Mouse (Mus musculus) olfactory bulb, adult 2 months (tissue): ENCODE measurements around the gene Ap3b1. TPM values are rescaled to one million over a fixed set of nuclear protein-coding genes. Genes with fewer than 3 reads are reported as not detected.

ENCODE experiments used
- H3K27ac ChIP-seq: fragments of 200-500 bp; 2 replicates; pipeline ENCODE4 v1.5.1; 2012; ENCODE audit warnings: low read depth, low read length; ENCODE audit not compliant: insufficient read depth
- H3K4me1 ChIP-seq: fragments of 200-500 bp; 2 replicates; pipeline ENCODE4 v1.6.1; 2012; ENCODE audit warnings: low read length; ENCODE audit not compliant: control insufficient read depth, insufficient read depth
- H3K4me3 ChIP-seq: fragments of 200-500 bp; 2 replicates; pipeline ENCODE4 v1.5.1; 2012; ENCODE audit warnings: mild to moderate bottlenecking, low read depth, low read length, moderate library complexity; ENCODE audit not compliant: insufficient read depth
- CTCF ChIP-seq: fragments of 200-500 bp; IDR thresholded peaks from 2 replicates; pipeline ENCODE4 v1.5.1; 2012; ENCODE audit warnings: low read depth, mild to moderate bottlenecking, low read length, moderate library complexity; ENCODE audit not compliant: insufficient read depth
- POLR2A ChIP-seq: fragments of 200-500 bp; IDR thresholded peaks from 2 replicates; pipeline ENCODE4 v1.6.1; 2012; ENCODE audit warnings: mild to moderate bottlenecking, low read depth, low read length, moderate library complexity; ENCODE audit not compliant: insufficient read depth
- WGBS: fragments of 180-500 bp; shearing (Covaris S2); methylation state at CpG from one replicate; pipeline ENCODE4 v1.1.7; 2018; 5-methylcytosine and 5-hydroxymethylcytosine counted together
- polyA plus RNA-seq: library from polyadenylated mRNA; stranded (reverse); fragments of >200 nt; gene quantifications from 2 replicates; pipeline ENCODE4 v1.2.4, GENCODE M21; 2012; ENCODE audit warnings: low replicate concordance; ENCODE audit not compliant: missing spikeins, insufficient read depth, insufficient read length

Ap3b1 gene
- polyA plus RNA-seq, 1 experiment = not detected

DNA sequence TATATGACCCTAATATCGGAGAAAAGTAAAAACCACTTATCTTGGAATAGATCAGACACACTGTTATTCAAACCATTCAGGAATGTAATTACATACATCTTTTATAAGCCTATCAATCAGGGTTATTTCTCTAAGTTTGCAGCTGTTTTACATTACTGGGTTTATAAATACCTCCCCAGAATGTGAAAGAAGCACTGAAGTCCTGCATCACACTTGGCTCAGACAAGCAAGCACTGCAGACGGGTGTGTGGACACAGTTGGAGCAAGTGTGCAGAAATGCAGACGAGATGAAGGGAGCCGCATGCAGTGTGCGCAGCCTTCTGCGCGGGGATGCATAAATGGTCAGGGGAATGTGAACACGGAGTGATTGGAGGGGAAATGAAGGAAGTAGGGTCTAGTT, 149.6 kb downstream of the Ap3b1 start:
- Histone ChIP-seq H3K4me1 (0 out of 2 replicates have a peak, but pooled peaks cover 2% of the 10 kb centered on the region), H3K27ac (no peak overlapping the region), H3K4me3 (no peak overlapping the region)
- no peak for TF ChIP-seq CTCF
- TF ChIP-seq POLR2A = no peak
- WGBS = 79% methylated on average over 8 of the region's 8 CpGs

GRCm38 (mm10) chr13:94513157-94513767, 154.5 kb downstream of the Ap3b1 start:
- 0 out of 2 replicates have a peak, but pooled peaks cover 2% of the 10 kb centered on the region for H3K4me1 ChIP-seq
- WGBS = 89% methylated on average over 10 of the region's 10 CpGs
- no peak overlapping the region for H3K4me3 ChIP-seq
- no peak overlapping the region for H3K27ac ChIP-seq
- TF ChIP-seq CTCF = no peak
- TF ChIP-seq POLR2A = no peak

- TF ChIP-seq CTCF = no peak
- no peak for TF ChIP-seq POLR2A
- H3K27ac ChIP-seq = no peak overlapping the region
- WGBS = 94% methylated on average over 9 of the region's 9 CpGs
- H3K4me1 ChIP-seq = no peaks in the 10 kb centered on the region
- H3K4me3 ChIP-seq = no peak overlapping the region
Observed at GRCm38 (mm10) chr13:94513898-94514297, 155.1 kb downstream of the Ap3b1 start.

DNA sequence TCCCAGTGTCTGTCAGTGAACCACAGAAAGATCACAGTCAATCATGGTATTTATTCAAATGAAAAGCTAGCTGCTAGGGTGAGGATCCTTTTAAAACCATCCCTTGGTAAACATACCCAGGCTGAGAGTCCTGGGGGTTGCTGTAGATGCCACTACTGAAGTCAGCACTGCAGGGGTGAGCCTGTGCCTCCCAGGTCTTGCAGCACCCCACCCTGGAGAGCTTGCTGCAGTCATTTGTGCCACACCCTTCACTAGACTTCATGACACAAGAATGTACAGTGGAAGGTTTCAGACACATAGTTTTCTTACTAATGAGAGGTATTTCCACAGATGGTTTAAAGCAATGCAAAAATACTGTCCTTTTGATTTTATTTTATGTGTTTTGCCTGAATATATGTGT, 156.2 kb downstream of the Ap3b1 start:
- Histone ChIP-seq H3K4me3 (no peak overlapping the region), H3K4me1 (no peaks in the 10 kb centered on the region), H3K27ac (no peak overlapping the region)
- TF ChIP-seq CTCF (no peak), POLR2A (no peak)

- TF ChIP-seq POLR2A (no peak), CTCF (no peak)
- no peak overlapping the region for H3K27ac ChIP-seq
- no peak overlapping the region for H3K4me3 ChIP-seq
- no peaks in the 10 kb centered on the region for H3K4me1 ChIP-seq
- WGBS = 86% methylated on average over 6 of the region's 6 CpGs
Observed at GRCm38 (mm10) chr13:94516532-94516931, 157.8 kb downstream of the Ap3b1 start.

DNA sequence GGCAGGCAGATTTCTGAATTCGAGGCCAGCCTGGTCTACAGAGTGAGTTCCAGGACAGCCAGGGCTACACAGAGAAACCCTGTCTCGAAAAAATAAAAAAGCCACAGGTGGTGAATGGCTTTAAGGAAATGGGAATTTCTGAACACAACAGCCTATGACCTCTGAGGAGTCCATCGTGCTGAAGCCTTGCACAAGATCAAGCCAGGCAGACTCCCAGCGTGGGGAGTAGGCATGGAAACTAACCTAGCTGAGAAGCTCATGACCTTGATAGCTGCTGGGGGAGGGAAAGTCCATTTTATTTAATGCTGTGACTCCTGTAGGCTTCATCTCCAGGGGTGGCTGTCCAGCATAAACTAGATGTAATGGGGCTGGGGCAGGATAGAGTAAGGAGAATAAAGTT, 159.4 kb downstream of the Ap3b1 start:
- Histone ChIP-seq H3K4me3 (no peak overlapping the region), H3K4me1 (no peaks in the 10 kb centered on the region), H3K27ac (no peak overlapping the region)
- 95% methylated on average over 4 of the region's 4 CpGs for whole genome bisulfite sequencing
- TF ChIP-seq CTCF (no peak), POLR2A (no peak)

DNA sequence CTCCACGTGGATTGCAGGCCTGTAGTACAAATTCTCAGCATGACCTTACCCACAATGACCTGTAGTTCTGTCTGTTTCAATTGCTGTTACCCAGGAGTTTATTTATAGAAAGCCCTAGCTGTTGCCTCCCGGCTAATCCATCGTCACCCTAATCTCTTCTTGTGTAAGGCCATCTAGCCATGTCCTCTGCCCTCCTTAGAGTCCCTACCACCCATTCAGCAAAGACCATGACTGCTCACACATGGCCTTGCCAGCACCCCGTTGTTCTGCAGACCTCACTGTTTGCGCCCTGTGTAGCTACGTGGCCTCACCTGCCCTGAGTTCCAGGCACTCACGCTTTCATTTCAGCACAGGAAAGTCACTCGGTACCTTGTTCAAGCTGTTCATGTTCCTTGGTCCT, 160.5 kb downstream of the Ap3b1 start:
- H3K27ac ChIP-seq = no peak overlapping the region
- TF ChIP-seq POLR2A (no peak), CTCF (no peak)
- 91% methylated on average over 8 of the region's 8 CpGs for WGBS
- H3K4me1 ChIP-seq = no peaks in the 10 kb centered on the region
- no peak overlapping the region for H3K4me3 ChIP-seq

DNA sequence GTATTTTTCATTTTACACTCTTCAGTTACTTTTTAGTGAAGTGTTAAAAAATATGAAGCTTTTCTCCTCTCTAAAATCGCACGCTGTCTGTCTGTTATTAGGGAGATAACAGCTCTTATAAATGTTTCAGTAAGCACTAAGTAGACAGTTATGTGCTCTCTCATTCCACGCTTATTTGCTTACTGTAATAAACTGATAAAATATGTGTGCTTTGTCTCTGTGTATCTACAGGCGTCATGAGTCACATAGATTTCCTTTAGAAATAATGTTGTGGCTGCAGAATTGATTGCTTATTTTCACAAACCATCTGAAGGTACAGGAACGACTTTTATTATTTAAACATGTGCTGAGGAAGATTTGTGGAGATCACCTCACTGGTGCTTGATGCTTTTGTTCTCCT, 164.5 kb downstream of the Ap3b1 start:
- TF ChIP-seq CTCF = no peak
- TF ChIP-seq POLR2A = no peak
- Histone ChIP-seq H3K27ac (no peak overlapping the region), H3K4me3 (no peak overlapping the region), H3K4me1 (no peaks in the 10 kb centered on the region)
- WGBS = 82% methylated on average over 5 of the region's 5 CpGs

DNA sequence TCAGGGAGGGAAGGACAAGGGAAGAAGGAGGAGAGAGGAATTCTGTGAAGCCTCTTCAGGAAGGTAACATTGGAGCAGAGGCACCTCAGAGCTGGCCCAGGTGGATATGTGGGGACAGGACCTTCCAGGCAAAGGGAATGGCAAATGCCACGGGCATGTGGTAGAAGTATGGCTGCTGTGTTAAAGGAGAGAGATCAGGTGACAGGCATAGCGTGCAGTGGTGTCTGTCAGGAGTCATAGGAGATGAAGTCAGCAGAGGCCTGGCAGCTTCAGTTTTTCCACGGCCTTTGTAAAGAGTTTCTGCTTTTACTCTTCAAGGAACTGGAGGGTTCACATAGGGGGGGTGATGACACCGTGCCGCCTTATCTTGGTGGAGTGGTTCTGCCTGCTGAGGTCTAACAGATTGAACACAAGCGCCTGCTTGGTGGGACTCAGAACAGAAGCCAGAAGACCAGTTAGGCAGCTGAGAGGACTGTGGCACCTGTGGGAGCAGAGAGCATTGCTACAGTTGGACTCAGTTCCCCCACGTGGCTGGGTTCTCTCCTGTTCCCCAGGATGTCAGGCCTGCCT, 166.0 kb downstream of the Ap3b1 start:
- 88% methylated on average over 7 of the region's 7 CpGs for WGBS
- TF ChIP-seq CTCF (no peak), POLR2A (no peak)
- Histone ChIP-seq H3K4me1 (no peaks in the 10 kb centered on the region), H3K27ac (no peak overlapping the region), H3K4me3 (no peak overlapping the region)

GRCm38 (mm10) chr13:94529138-94529537, 170.4 kb downstream of the Ap3b1 start:
- H3K27ac ChIP-seq = no peak overlapping the region
- TF ChIP-seq CTCF (no peak), POLR2A (no peak)
- 97% methylated on average over 5 of the region's 5 CpGs for WGBS

More at GRCm38 (mm10) chr13:94529138-94529537, 170.4 kb downstream of the Ap3b1 start:
- no peak overlapping the region for H3K4me3 ChIP-seq
- H3K4me1 ChIP-seq = no peaks in the 10 kb centered on the region
